In the genomic region with DNA sequence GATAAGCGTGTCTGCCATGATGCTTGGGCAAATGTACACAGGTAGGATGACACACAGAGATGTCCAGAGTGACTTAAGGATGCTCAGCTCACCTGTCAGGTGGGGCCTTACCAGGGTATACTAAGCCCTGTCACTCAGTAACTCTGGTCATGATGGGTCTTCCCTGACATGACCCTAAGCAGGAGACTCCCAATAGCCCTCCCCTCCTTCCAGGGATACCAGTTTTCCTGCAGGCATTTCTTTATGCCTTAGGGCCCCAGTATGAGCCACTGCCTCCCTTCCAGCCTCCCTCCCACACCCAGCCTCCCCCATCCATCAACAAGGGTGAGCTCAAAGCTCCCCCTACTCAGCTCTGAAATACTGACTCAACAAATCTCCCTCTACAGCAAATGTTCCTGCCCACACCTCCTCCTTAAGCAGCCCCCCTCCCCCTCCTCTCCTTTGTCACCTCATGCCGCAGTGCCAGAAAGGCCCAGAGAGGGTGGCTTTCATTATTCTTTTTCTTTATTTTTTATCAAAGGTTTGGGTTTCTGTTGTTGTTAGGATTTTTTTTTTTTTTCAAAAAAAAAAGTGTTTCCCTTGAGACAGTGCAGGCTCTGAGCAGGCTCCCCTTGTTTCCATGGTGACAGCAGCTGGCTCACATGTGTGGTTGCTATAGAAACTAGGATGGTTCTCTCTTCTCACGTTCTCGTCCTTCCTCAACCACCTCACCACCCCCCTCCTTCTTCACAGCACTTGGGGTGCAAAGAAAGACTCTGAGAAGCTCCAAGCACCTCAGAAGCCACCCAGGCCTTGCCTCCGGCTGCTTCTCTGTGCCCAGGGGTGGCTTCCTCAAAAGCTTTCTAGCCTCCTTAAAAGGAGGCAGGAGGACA, we compare ENCODE assay signal across 7 mouse cellular contexts.
DNase-seq lines count a peak whose midpoint lies in the region; ATAC-seq lines count a peak whose summit lies in the region.

No protein-coding gene starts in this region.

- WGBS in midbrain, embryonic 10.5 days = 9% methylated on average over 5 of the region's 5 CpGs
- WGBS in stomach, embryonic 15.5 days = 25% methylated on average over 5 of the region's 5 CpGs

- ATAC-seq in hematopoietic stem cell, adult 5-6 weeks (replicated peaks in 1 of 2; ENCODE audit: insufficient read depth in 1 of 2, low FRiP score in 2 of 2, low TSS enrichment in 1 of 2, low read depth in 1 of 2, poor library complexity in 2 of 2, severe bottlenecking in 2 of 2) = peak; percentile 19 to 34; a peak in 3 of 4 replicates
- no peak for ATAC-seq in stomach, embryonic 15.5 days (ENCODE audit: insufficient read depth, low FRiP score, low read depth)
- no peak for ATAC-seq in erythroid progenitor cell, adult 5-6 weeks (replicated peaks; ENCODE audit: low FRiP score, poor library complexity, severe bottlenecking)

- peaks cover 97% of the 10 kb centered on the region for H3K4me1 ChIP-seq in midbrain, embryonic 10.5 days
- peaks cover 64% of the 10 kb centered on the region for H3K4me1 ChIP-seq in stomach, embryonic 15.5 days

- DNase-seq in spleen, postnatal 10 days (ENCODE audit: low spot score in 2 of 2) = peak; percentile 8 to 52
- no peak for DNase-seq in spleen, postnatal 4 days (ENCODE audit: low spot score in 2 of 2)
- DNase-seq in embryo, embryonic 10 days (ENCODE audit: low spot score) = peak; percentile 85
- DNase-seq in midbrain, embryonic 10.5 days (ENCODE audit: low spot score) = peak; percentile 75

- H3K9ac ChIP-seq in stomach, embryonic 15.5 days = no peak overlapping the region

- H3K9me3 ChIP-seq in midbrain, embryonic 10.5 days (replicated peaks) = no peaks in the 10 kb centered on the region
- H3K9me3 ChIP-seq in stomach, embryonic 15.5 days = no peaks in the 10 kb centered on the region

- peak overlapping the region; percentile 87 for H3K27ac ChIP-seq in midbrain, embryonic 10.5 days (replicated peaks)
- H3K27ac ChIP-seq in stomach, embryonic 15.5 days = peak overlapping the region; percentile 26; the same call in 1 of the 2 replicates

- no peak overlapping the region for H3K4me2 ChIP-seq in stomach, embryonic 15.5 days

- no peaks in the 10 kb centered on the region for H3K36me3 ChIP-seq in midbrain, embryonic 10.5 days
- no peaks in the 10 kb centered on the region for H3K36me3 ChIP-seq in stomach, embryonic 15.5 days

- peaks cover 54% of the 10 kb centered on the region for H3K27me3 ChIP-seq in midbrain, embryonic 10.5 days (ENCODE audit: low read depth, poor library complexity, severe bottlenecking)
- no peaks in the 10 kb centered on the region for H3K27me3 ChIP-seq in stomach, embryonic 15.5 days (replicated peaks)

- H3K4me3 ChIP-seq in midbrain, embryonic 10.5 days = peak overlapping the region; percentile 49
- H3K4me3 ChIP-seq in stomach, embryonic 15.5 days (replicated peaks) = no peak overlapping the region

Comparison
In these comparisons a context has a peak if more than half of its experiments do, and no peak if none do; other contexts are left out.
1. DNase-seq: peak in spleen, postnatal 10 days (2 of 2), embryo, embryonic 10 days (single experiment) and midbrain, embryonic 10.5 days (single experiment); none in spleen, postnatal 4 days (0 of 2).
2. ATAC-seq: peak in hematopoietic stem cell, adult 5-6 weeks (2 of 2); none in stomach, embryonic 15.5 days (single experiment) and erythroid progenitor cell, adult 5-6 weeks (single experiment).